Mouse (Mus musculus): ENCODE measurements around the gene Gm49601. TPM values are rescaled to one million over a fixed set of nuclear protein-coding genes. Genes with fewer than 3 reads are reported as not detected.

The Gm49601 gene
- total RNA-seq, 4 experiments from 2014 or later, result 207 to 234 (median 219) TPM

GRCm38 (mm10) chr16:18629390-18630231 lies 3.4 kb upstream of the Gm49601 start, which contains the start of gene Sept5:
Sept5 (minus strand) TSS chr16:18629954.
- peak in 1 of 2 experiments; percentile 58 for DNase-seq (ENCODE audit: low spot score in 2 of 2)

GRCm38 (mm10) chr16:18628948-18629340 lies 2.7 kb upstream of the Gm49601 start:
- DNase-seq (ENCODE audit: low spot score in 2 of 2), result no peak

GRCm38 (mm10) chr16:18628206-18628947 lies 2.1 kb upstream of the Gm49601 start:
- DNase-seq (ENCODE audit: low spot score in 2 of 2), result no peak

- DNase-seq (ENCODE audit: low spot score in 2 of 2), result no peak
Measured at GRCm38 (mm10) chr16:18627163-18627562, 936 bp upstream of the Gm49601 start.

GRCm38 (mm10) chr16:18625791-18626311 lies 376 bp downstream of the Gm49601 start:
- peak; percentile 69 to 87 for DNase-seq (ENCODE audit: low spot score in 2 of 2)

GRCm38 (mm10) chr16:18625097-18625496 lies 1.1 kb downstream of the Gm49601 start:
- DNase-seq (ENCODE audit: low spot score in 2 of 2), result no peak

- DNase-seq (ENCODE audit: low spot score in 2 of 2), result no peak
Measured at GRCm38 (mm10) chr16:18624641-18625040, 1.6 kb downstream of the Gm49601 start.

GRCm38 (mm10) chr16:18623751-18624540 lies 2.3 kb downstream of the Gm49601 start:
- no peak for DNase-seq (ENCODE audit: low spot score in 2 of 2)

GRCm38 (mm10) chr16:18622916-18623750 lies 3.1 kb downstream of the Gm49601 start:
- peak in 1 of 2 experiments; percentile 32 for DNase-seq (ENCODE audit: low spot score in 2 of 2)

- DNase-seq (ENCODE audit: low spot score in 2 of 2), result no peak
Measured at GRCm38 (mm10) chr16:18622019-18622418, 4.2 kb downstream of the Gm49601 start, which contains the start of gene Gp1bb. Gp1bb (minus strand) TSS chr16:18622403.

GRCm38 (mm10) chr16:18621362-18622001 lies 4.7 kb downstream of the Gm49601 start:
- DNase-seq (ENCODE audit: low spot score in 2 of 2), result peak in 1 of 2 experiments; percentile 46

- peak in 1 of 2 experiments; percentile 39 for DNase-seq (ENCODE audit: low spot score in 2 of 2)
Measured at GRCm38 (mm10) chr16:18620601-18621361, 5.4 kb downstream of the Gm49601 start.

- DNase-seq (ENCODE audit: low spot score in 2 of 2), result no peak
Measured at GRCm38 (mm10) chr16:18620201-18620600, 6.0 kb downstream of the Gm49601 start.

GRCm38 (mm10) chr16:18619110-18619509 lies 7.1 kb downstream of the Gm49601 start:
- DNase-seq (ENCODE audit: low spot score in 2 of 2), result no peak

GRCm38 (mm10) chr16:18618297-18618696 lies 7.9 kb downstream of the Gm49601 start:
- DNase-seq (ENCODE audit: low spot score in 2 of 2), result no peak

- DNase-seq (ENCODE audit: low spot score in 2 of 2), result peak in 1 of 2 experiments; percentile 93
Measured at GRCm38 (mm10) chr16:18617370-18618065, 8.7 kb downstream of the Gm49601 start.

- DNase-seq (ENCODE audit: low spot score in 2 of 2), result no peak
Measured at GRCm38 (mm10) chr16:18613301-18613700, 12.9 kb downstream of the Gm49601 start.

- DNase-seq (ENCODE audit: low spot score in 2 of 2), result no peak
Measured at GRCm38 (mm10) chr16:18611752-18612151, 14.5 kb downstream of the Gm49601 start.

All from left cerebral cortex, adult 8-10 months (tissue).